In the genomic region with DNA sequence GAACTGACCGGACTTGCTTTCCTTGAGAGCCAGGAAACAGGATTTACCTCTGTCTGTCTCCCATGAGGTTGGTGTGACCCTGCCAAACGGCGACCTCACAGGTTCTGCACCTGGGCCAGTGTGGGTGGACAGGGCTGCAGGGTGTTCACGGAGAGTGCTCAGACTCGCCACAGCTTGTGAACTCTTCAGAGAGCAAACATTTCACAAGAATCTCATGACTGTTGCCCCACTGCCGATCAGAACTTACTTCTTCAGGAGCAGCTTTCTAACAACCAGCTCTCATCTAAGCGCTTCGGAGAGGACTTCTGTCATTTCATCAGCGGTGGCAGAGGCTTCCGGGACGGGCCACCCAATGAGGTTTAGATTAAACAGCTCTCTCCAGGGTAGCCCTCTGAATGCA, we compare ENCODE assay signal across 14 mouse cellular contexts.
DNase-seq lines count a peak whose midpoint lies in the region; ATAC-seq and TF ChIP-seq lines count a peak whose summit lies in the region.
"Had no signal": no experiment of that assay in that cellular context is flagged by ENCODE, and none has a peak within 500 bp of the region (broad histone marks: within the 10 kb centered on the region; RNA-seq: fewer than 3 reads in every experiment).

No protein-coding gene starts in this region.

- no peak for ATAC-seq in kidney, embryonic 15.5 days (replicated peaks; ENCODE audit: low FRiP score)
- 0 out of 2 replicates have a peak, but pooled peaks have one; percentile 14 for ATAC-seq in intestine, embryonic 15.5 days
- no peak; the same call in 1 of the 2 replicates for ATAC-seq in stomach, embryonic 16.5 days (ENCODE audit: insufficient read depth, low FRiP score)
- no peak for ATAC-seq in CD4-positive, CD25-positive, alpha-beta regulatory T cell, adult 4 months
- ATAC-seq: forebrain, embryonic 13.5 days; inflammation-experienced regulatory T-cells, adult 6 months had no signal

- no peaks in the 10 kb centered on the region for H3K9me3 ChIP-seq in kidney, embryonic 15.5 days (replicated peaks)
- no peaks in the 10 kb centered on the region for H3K9me3 ChIP-seq in intestine, embryonic 15.5 days
- H3K9me3 ChIP-seq in stomach, embryonic 16.5 days (replicated peaks; ENCODE audit: control insufficient read depth, low read length), result no peaks in the 10 kb centered on the region
- H3K9me3 ChIP-seq: forebrain, embryonic 13.5 days; megakaryocyte, embryonic 14.5 days; neural tube, embryonic 13.5 days had no signal

- 58% methylated on average over 11 of the region's 11 CpGs for WGBS in kidney, embryonic 15.5 days
- WGBS in intestine, embryonic 15.5 days, result 30% methylated on average over 11 of the region's 11 CpGs
- 39% methylated on average over 11 of the region's 11 CpGs for WGBS in lung, adult 2 months
- 30% methylated on average over 11 of the region's 11 CpGs for WGBS in stomach, embryonic 16.5 days

- intact Hi-C loops in gastrocnemius, adult 2 months (cut with DNase I), result no loop called here

- no peak for TF ChIP-seq CTCF in lung, adult 2 months (IDR thresholded peaks at IDR 0.05; ENCODE audit: insufficient read depth, low read length)
- no peak for TF ChIP-seq CTCF in gastrocnemius, adult 2 months (IDR thresholded peaks at IDR 0.05)

- no peaks in the 10 kb centered on the region for H3K36me3 ChIP-seq in kidney, embryonic 15.5 days
- H3K36me3 ChIP-seq in intestine, embryonic 15.5 days, result no peaks in the 10 kb centered on the region
- no peaks in the 10 kb centered on the region for H3K36me3 ChIP-seq in stomach, embryonic 16.5 days (ENCODE audit: control insufficient read depth, insufficient read depth, low read length)
- H3K36me3 ChIP-seq: neural tube, embryonic 13.5 days had no signal

- no peak overlapping the region for H3K9ac ChIP-seq in kidney, embryonic 15.5 days
- H3K9ac ChIP-seq in intestine, embryonic 15.5 days, result no peak overlapping the region
- no peak overlapping the region for H3K9ac ChIP-seq in stomach, embryonic 16.5 days (ENCODE audit: low read length)
- H3K9ac ChIP-seq: forebrain, embryonic 13.5 days; neural tube, embryonic 13.5 days had no signal

- 0 out of 2 replicates have a peak overlapping the region, but pooled peaks have one; percentile 10 for H3K4me2 ChIP-seq in kidney, embryonic 15.5 days
- H3K4me2 ChIP-seq in intestine, embryonic 15.5 days (replicated peaks), result peak overlapping the region; percentile 40
- peak overlapping the region; percentile 23 for H3K4me2 ChIP-seq in stomach, embryonic 16.5 days (ENCODE audit: low read depth, low read length)
- H3K4me2 ChIP-seq: forebrain, embryonic 13.5 days; neural tube, embryonic 13.5 days had no signal

- H3K4me3 ChIP-seq in kidney, embryonic 15.5 days (replicated peaks), result no peak overlapping the region
- H3K4me3 ChIP-seq in intestine, embryonic 15.5 days (replicated peaks), result no peak overlapping the region; the same call in 1 of the 2 replicates
- H3K4me3 ChIP-seq in lung, adult 2 months (replicated peaks; ENCODE audit: extremely low read depth, low read depth, low read length), result no peak overlapping the region
- H3K4me3 ChIP-seq in stomach, embryonic 16.5 days (replicated peaks; ENCODE audit: low read length), result no peak overlapping the region
- no peak overlapping the region for H3K4me3 ChIP-seq in gastrocnemius, adult 2 months
- H3K4me3 ChIP-seq: forebrain, embryonic 13.5 days; megakaryocyte, embryonic 14.5 days; neural tube, embryonic 13.5 days had no signal

- DNase-seq in kidney, postnatal 36 days, result no peak
- peak; percentile 42 for DNase-seq in lung, adult 2 months
- DNase-seq in gastrocnemius, adult 2 months, result no peak
- no peak for DNase-seq in adrenal gland, adult (ENCODE audit: inconsistent age in 2 of 2, low spot score in 1 of 2)
- DNase-seq: cerebellum, postnatal 36 days; thymus, postnatal 4 days had no signal

- no peaks in the 10 kb centered on the region for H3K27me3 ChIP-seq in kidney, embryonic 15.5 days
- no peaks in the 10 kb centered on the region for H3K27me3 ChIP-seq in intestine, embryonic 15.5 days (replicated peaks)
- H3K27me3 ChIP-seq in stomach, embryonic 16.5 days (ENCODE audit: control insufficient read depth, insufficient read depth, low read length), result no peaks in the 10 kb centered on the region
- H3K27me3 ChIP-seq: megakaryocyte, embryonic 14.5 days had no signal

- H3K4me1 ChIP-seq in kidney, embryonic 15.5 days, result peaks cover 45% of the 10 kb centered on the region
- peaks cover 12% of the 10 kb centered on the region for H3K4me1 ChIP-seq in intestine, embryonic 15.5 days (replicated peaks)
- H3K4me1 ChIP-seq in lung, adult 2 months (ENCODE audit: control insufficient read depth, insufficient read depth, low read length), result peaks cover 9% of the 10 kb centered on the region
- H3K4me1 ChIP-seq in stomach, embryonic 16.5 days (ENCODE audit: control insufficient read depth, insufficient read depth, low read length), result peaks cover 27% of the 10 kb centered on the region
- H3K4me1 ChIP-seq: megakaryocyte, embryonic 14.5 days had no signal

- no peak for TF ChIP-seq POLR2A in lung, adult 2 months (IDR thresholded peaks at IDR 0.05; ENCODE audit: borderline replicate concordance, extremely low read depth, low read depth, low read length)

- no peak overlapping the region for H3K27ac ChIP-seq in kidney, embryonic 15.5 days
- no peak overlapping the region for H3K27ac ChIP-seq in intestine, embryonic 15.5 days
- peak overlapping the region; percentile 32; the same call in 1 of the 2 replicates for H3K27ac ChIP-seq in stomach, embryonic 16.5 days (ENCODE audit: low read length)
- no peak overlapping the region for H3K27ac ChIP-seq in gastrocnemius, adult 2 months
- H3K27ac ChIP-seq: forebrain, embryonic 13.5 days; neural tube, embryonic 13.5 days had no signal
